Mouse (Mus musculus) MEL (cell line): Measurements from ENCODE around the gene Olfr612. TPM values are rescaled to one million over a fixed set of nuclear protein-coding genes. Genes with fewer than 3 reads are reported as not detected.

ENCODE experiments used
- DNase-seq: peaks from one replicate; pipeline ENCODE4 v3.0.0; 2011; ENCODE audit warnings: low read depth, low spot score
- H3K27ac ChIP-seq: 2 replicates; pipeline ENCODE4 v1.5.1; 2012; ENCODE audit warnings: low read depth, mild to moderate bottlenecking, control low read depth, low read length, moderate library complexity; ENCODE audit not compliant: control insufficient read depth
- H3K27me3 ChIP-seq, 2 experiments: fragments of 150-350 bp in 1 of 2; sonication (generic) in 1 of 2; 2 replicates each; pipeline ENCODE4 v1.6.1; 2012; ENCODE audit warnings: low read length in 2 of 2, mild to moderate bottlenecking in 2 of 2, improper control_type of control experiment in 1 of 2, moderate library complexity in 1 of 2; ENCODE audit not compliant: insufficient read depth in 2 of 2, control insufficient read depth in 1 of 2
- H3K36me3 ChIP-seq, 2 experiments: 2 replicates each; pipeline ENCODE4 v1.6.1; 2012 to 2014; ENCODE audit warnings: low read length in 2 of 2, improper control_type of control experiment in 1 of 2, inconsistent platforms in 1 of 2, mild to moderate bottlenecking in 1 of 2; ENCODE audit not compliant: insufficient read depth in 2 of 2, control insufficient read depth in 1 of 2
- H3K4me1 ChIP-seq, 2 experiments: fragments of 150-350 bp in 1 of 2; sonication (generic) in 1 of 2; 2 replicates each; pipeline ENCODE4 v1.6.1; 2012; ENCODE audit warnings: low read length in 2 of 2, improper control_type of control experiment in 1 of 2, mild to moderate bottlenecking in 1 of 2; ENCODE audit not compliant: insufficient read depth in 2 of 2, control insufficient read depth in 1 of 2
- H3K4me3 ChIP-seq, 2 experiments: fragments of 150-350 bp in 1 of 2; sonication (generic) in 1 of 2; 2 replicates each; pipeline ENCODE4 v1.5.1; 2012; ENCODE audit warnings: low read depth in 2 of 2, low read length in 2 of 2, mild to moderate bottlenecking in 2 of 2, moderate library complexity in 2 of 2, control low read depth in 1 of 2, improper control_type of control experiment in 1 of 2; ENCODE audit not compliant: control insufficient read depth in 1 of 2, insufficient read depth in 1 of 2
- H3K79me2 ChIP-seq: 2 replicates; pipeline ENCODE4 v1.6.1; 2012; ENCODE audit warnings: mild to moderate bottlenecking, low read length, moderate library complexity; ENCODE audit not compliant: control insufficient read depth, poor library complexity, insufficient read depth
- H3K9ac ChIP-seq: 2 replicates; pipeline ENCODE4 v1.6.1; 2012; ENCODE audit warnings: low read depth, mild to moderate bottlenecking, control low read depth, low read length, moderate library complexity; ENCODE audit not compliant: control insufficient read depth, poor library complexity, severe bottlenecking
- H3K9me3 ChIP-seq: fragments of 150-350 bp; sonication (generic); replicated peaks from 2 replicates; pipeline ENCODE4 v1.6.1; 2012; ENCODE audit warnings: mild to moderate bottlenecking, low read length, improper control_type of control experiment, moderate library complexity; ENCODE audit not compliant: insufficient read depth
- EP300 ChIP-seq, 2 experiments: IDR thresholded peaks; 2 replicates each; pipeline ENCODE4 v1.6.1; 2011; ENCODE audit warnings: improper control_type of control experiment in 2 of 2, low read length in 2 of 2, low read depth in 1 of 2, mild to moderate bottlenecking in 1 of 2
- GABPA ChIP-seq: IDR thresholded peaks from 2 replicates; pipeline ENCODE4 v1.6.1; 2012; ENCODE audit warnings: low read depth, mild to moderate bottlenecking, inconsistent platforms, low read length, improper control_type of control experiment, moderate library complexity
- KAT2A ChIP-seq: conservative IDR thresholded peaks from 2 replicates; pipeline ENCODE4 v1.6.1; 2012; ENCODE audit warnings: low read depth, low read length, improper control_type of control experiment, inconsistent platforms
- MEF2A ChIP-seq: IDR thresholded peaks from 2 replicates; pipeline ENCODE4 v1.6.1; 2014; ENCODE audit warnings: low read depth, mild to moderate bottlenecking, inconsistent platforms, low read length, improper control_type of control experiment; ENCODE audit not compliant: poor library complexity, insufficient replicate concordance, severe bottlenecking; ENCODE audit errors: extremely low read depth
- POLR2A ChIP-seq, 2 experiments: IDR thresholded peaks; 2 replicates each; pipeline ENCODE4 v1.6.1; 2011 to 2012; ENCODE audit warnings: low read length in 2 of 2, mild to moderate bottlenecking in 2 of 2, control low read depth in 1 of 2, improper control_type of control experiment in 1 of 2, low read depth in 1 of 2, moderate library complexity in 1 of 2; ENCODE audit not compliant: control insufficient read depth in 1 of 2, insufficient read depth in 1 of 2, poor library complexity in 1 of 2
- RAD21 ChIP-seq: IDR thresholded peaks from 2 replicates; pipeline ENCODE4 v1.6.1; 2011; ENCODE audit warnings: mild to moderate bottlenecking, low read depth, low read length, improper control_type of control experiment
- RCOR1 ChIP-seq: IDR thresholded peaks from 2 replicates; pipeline ENCODE4 v1.6.1; 2012; ENCODE audit warnings: low read depth, mild to moderate bottlenecking, inconsistent platforms, low read length, improper control_type of control experiment
- TAL1 ChIP-seq: IDR thresholded peaks from 2 replicates; pipeline ENCODE4 v1.6.1; 2012; ENCODE audit warnings: mild to moderate bottlenecking, inconsistent platforms, low read length, moderate library complexity, mixed read lengths
- USF2 ChIP-seq, 2 experiments: IDR thresholded peaks; 2 replicates each; pipeline ENCODE4 v1.6.1; 2011 to 2012; ENCODE audit warnings: improper control_type of control experiment in 2 of 2, low read length in 2 of 2, borderline replicate concordance in 1 of 2, inconsistent platforms in 1 of 2, low read depth in 1 of 2, mild to moderate bottlenecking in 1 of 2; ENCODE audit not compliant: insufficient read depth in 1 of 2
- ZC3H11A ChIP-seq: IDR thresholded peaks from 2 replicates; pipeline ENCODE4 v1.6.1; 2012; ENCODE audit warnings: low read depth, mild to moderate bottlenecking, inconsistent platforms, low read length, improper control_type of control experiment
- ZKSCAN1 ChIP-seq: IDR thresholded peaks from 2 replicates; pipeline ENCODE4 v1.6.1; 2012; ENCODE audit warnings: low read depth, mild to moderate bottlenecking, inconsistent platforms, low read length, improper control_type of control experiment, moderate library complexity
- ZNF384 ChIP-seq: IDR thresholded peaks from 2 replicates; pipeline ENCODE4 v1.6.1; 2012; ENCODE audit warnings: low read depth, mild to moderate bottlenecking, inconsistent platforms, low read length, improper control_type of control experiment
- polyA plus RNA-seq, 2 experiments: library from polyadenylated mRNA; stranded (reverse) in 1 of 2; unstranded in 1 of 2; fragments of >175 nt in 1 of 2; fragments of >200 nt in 1 of 2; gene quantifications; 2 replicates each; pipeline versions ENCODE4 v1.2.1 to v1.2.4; 2012; ENCODE audit warnings: low replicate concordance in 2 of 2, low read depth in 1 of 2; ENCODE audit not compliant: insufficient read length in 2 of 2, insufficient read depth in 1 of 2, missing spikeins in 1 of 2
- total RNA-seq: library from RNA; depleted of rRNA; stranded (reverse); fragments of 300-350 nt; gene quantifications from 2 replicates; pipeline ENCODE4 v1.2.3, GENCODE M21; 2012; rRNA removed

The Olfr612 gene
- total and polyA plus RNA-seq, 3 experiments = not detected

GRCm38 (mm10) chr7:103497962-103498361 lies 44.6 kb downstream of the Olfr612 start, which contains the start of gene Olfr609:
Gene Olfr609, minus strand, starts transcription at chr7:103498062.
- Histone ChIP-seq H3K9me3 (no peaks in the 10 kb centered on the region), H3K27ac (no peak within 1 kb of the TSS)
- no peak for TF ChIP-seq USF2 (IDR thresholded peaks at IDR 0.05; ENCODE audit: borderline replicate concordance in 1 of 2, insufficient read depth in 1 of 2, low read depth in 1 of 2, low read length in 2 of 2)
- no peak for TF ChIP-seq RAD21
- no peak for TF ChIP-seq ZC3H11A
- TF ChIP-seq POLR2A (IDR thresholded peaks at IDR 0.05; ENCODE audit: control insufficient read depth in 1 of 2, insufficient read depth in 1 of 2, low read depth in 1 of 2, low read length in 2 of 2, poor library complexity in 1 of 2) = no peak
- no peak for TF ChIP-seq ZNF384
- no peak for TF ChIP-seq RCOR1
- no peak for TF ChIP-seq TAL1
- TF ChIP-seq KAT2A = no peak
- TF ChIP-seq GABPA = no peak
- no peak for TF ChIP-seq MEF2A
- no peak for TF ChIP-seq EP300 (IDR thresholded peaks at IDR 0.05; ENCODE audit: low read depth in 1 of 2, low read length in 2 of 2)
- TF ChIP-seq ZKSCAN1 = no peak

More at GRCm38 (mm10) chr7:103497962-103498361, 44.6 kb downstream of the Olfr612 start, which contains the start of gene Olfr609:
- Histone ChIP-seq H3K4me3 (no peak within 1 kb of the TSS), H3K9ac (no peak within 1 kb of the TSS), H3K36me3 (no peaks in the 10 kb centered on the region), H3K27me3 (no peaks in the 10 kb centered on the region), H3K4me1 (no peaks in the 10 kb centered on the region), H3K79me2 (no peaks in the 10 kb centered on the region)
- DNase-seq = no peak

Other genes starting within 250 kb of the Olfr612 start
Only the 30 nearest of the 33 such genes appear.
- not detected in 2 replicates for gene Olfr597, start 226.4 kb downstream of the Olfr612 start, total RNA-seq
- gene Olfr597, start 226.4 kb downstream of the Olfr612 start, polyA plus RNA-seq = not detected
- gene Olfr598, start 219.1 kb downstream of the Olfr612 start, total RNA-seq = not detected in 2 replicates
- not detected for gene Olfr598, start 219.1 kb downstream of the Olfr612 start, polyA plus RNA-seq
- gene Olfr599, start 206.8 kb downstream of the Olfr612 start, total RNA-seq = not detected in 2 replicates
- gene Olfr599, start 206.8 kb downstream of the Olfr612 start, polyA plus RNA-seq = not detected
- gene Olfr600, start 193.0 kb downstream of the Olfr612 start, total RNA-seq = not detected in 2 replicates
- gene Olfr600, start 193.0 kb downstream of the Olfr612 start, polyA plus RNA-seq = not detected
- not detected in 2 replicates for gene Olfr601, start 180.1 kb downstream of the Olfr612 start, total RNA-seq
- not detected for gene Olfr601, start 180.1 kb downstream of the Olfr612 start, polyA plus RNA-seq
- gene Olfr603, start 156.5 kb downstream of the Olfr612 start, total RNA-seq = not detected in 2 replicates
- not detected for gene Olfr603, start 156.5 kb downstream of the Olfr612 start, polyA plus RNA-seq
- gene Usp17lc, start 127.6 kb downstream of the Olfr612 start, total RNA-seq = not detected in 2 replicates
- not detected for gene Usp17lc, start 127.6 kb downstream of the Olfr612 start, polyA plus RNA-seq
- not detected in 2 replicates for gene Olfr605, start 97.3 kb downstream of the Olfr612 start, total RNA-seq
- not detected for gene Olfr605, start 97.3 kb downstream of the Olfr612 start, polyA plus RNA-seq
- gene Olfr606, start 93.7 kb downstream of the Olfr612 start, total RNA-seq = not detected in 2 replicates
- not detected for gene Olfr606, start 93.7 kb downstream of the Olfr612 start, polyA plus RNA-seq
- gene Olfr607, start 78.6 kb downstream of the Olfr612 start, total RNA-seq = not detected in 2 replicates
- not detected for gene Olfr607, start 78.6 kb downstream of the Olfr612 start, polyA plus RNA-seq
- not detected in 2 replicates for gene Olfr608, start 72.8 kb downstream of the Olfr612 start, total RNA-seq
- gene Olfr608, start 72.8 kb downstream of the Olfr612 start, polyA plus RNA-seq = not detected
- not detected in 2 replicates for gene Olfr609, start 44.7 kb downstream of the Olfr612 start, total RNA-seq
- gene Olfr609, start 44.7 kb downstream of the Olfr612 start, polyA plus RNA-seq = not detected
- gene Olfr610, start 30.6 kb downstream of the Olfr612 start, total RNA-seq = not detected in 2 replicates
- gene Olfr610, start 30.6 kb downstream of the Olfr612 start, polyA plus RNA-seq = not detected
- gene Olfr611, start 21.9 kb downstream of the Olfr612 start, total RNA-seq = not detected in 2 replicates
- not detected for gene Olfr611, start 21.9 kb downstream of the Olfr612 start, polyA plus RNA-seq
- not detected in 2 replicates for gene Olfr613, start 5.4 kb upstream of the Olfr612 start, total RNA-seq
- not detected for gene Olfr613, start 5.4 kb upstream of the Olfr612 start, polyA plus RNA-seq
- not detected in 2 replicates for gene Olfr615, start 13.4 kb upstream of the Olfr612 start, total RNA-seq
- not detected for gene Olfr615, start 13.4 kb upstream of the Olfr612 start, polyA plus RNA-seq
- not detected in 2 replicates for gene Olfr616, start 26.4 kb upstream of the Olfr612 start, total RNA-seq
- gene Olfr616, start 26.4 kb upstream of the Olfr612 start, polyA plus RNA-seq = not detected
- gene Olfr617, start 30.3 kb upstream of the Olfr612 start, total RNA-seq = not detected in 2 replicates
- gene Olfr617, start 30.3 kb upstream of the Olfr612 start, polyA plus RNA-seq = not detected
- gene Olfr618, start 47.4 kb upstream of the Olfr612 start, total RNA-seq = not detected in 2 replicates
- not detected for gene Olfr618, start 47.4 kb upstream of the Olfr612 start, polyA plus RNA-seq
- gene Olfr619, start 57.9 kb upstream of the Olfr612 start, total RNA-seq = not detected in 2 replicates
- gene Olfr619, start 57.9 kb upstream of the Olfr612 start, polyA plus RNA-seq = not detected
- gene Olfr620, start 69.8 kb upstream of the Olfr612 start, total RNA-seq = not detected in 2 replicates
- gene Olfr620, start 69.8 kb upstream of the Olfr612 start, polyA plus RNA-seq = under 1 TPM in 1 of 2 experiments, not detected in 1; 0.03 TPM
- gene Olfr622, start 100.0 kb upstream of the Olfr612 start, total RNA-seq = not detected in 2 replicates
- not detected for gene Olfr622, start 100.0 kb upstream of the Olfr612 start, polyA plus RNA-seq
- gene Olfr623, start 121.0 kb upstream of the Olfr612 start, total RNA-seq = not detected in 2 replicates
- not detected for gene Olfr623, start 121.0 kb upstream of the Olfr612 start, polyA plus RNA-seq
- under 0.01 TPM in 1 of 2 replicates, not detected in the other for gene Olfr624, start 128.5 kb upstream of the Olfr612 start, total RNA-seq
- under 1 TPM in 1 of 2 experiments, not detected in 1; 0.04 TPM for gene Olfr624, start 128.5 kb upstream of the Olfr612 start, polyA plus RNA-seq
- gene Olfr625-ps1, start 140.0 kb upstream of the Olfr612 start, total RNA-seq = not detected in 2 replicates
- gene Olfr625-ps1, start 140.0 kb upstream of the Olfr612 start, polyA plus RNA-seq = not detected
- gene Olfr243, start 172.0 kb upstream of the Olfr612 start, total RNA-seq = not detected in 2 replicates
- not detected for gene Olfr243, start 172.0 kb upstream of the Olfr612 start, polyA plus RNA-seq
- not detected in 2 replicates for gene Olfr628, start 187.7 kb upstream of the Olfr612 start, total RNA-seq
- not detected for gene Olfr628, start 187.7 kb upstream of the Olfr612 start, polyA plus RNA-seq
- not detected in 2 replicates for gene Olfr629, start 202.2 kb upstream of the Olfr612 start, total RNA-seq
- gene Olfr629, start 202.2 kb upstream of the Olfr612 start, polyA plus RNA-seq = not detected
- gene Olfr630, start 214.6 kb upstream of the Olfr612 start, total RNA-seq = not detected in 2 replicates
- not detected for gene Olfr630, start 214.6 kb upstream of the Olfr612 start, polyA plus RNA-seq
- gene Olfr69, start 228.9 kb upstream of the Olfr612 start, total RNA-seq = not detected in 2 replicates
- gene Olfr69, start 228.9 kb upstream of the Olfr612 start, polyA plus RNA-seq = not detected